Mouse (Mus musculus) retina, embryonic 14.5 days (tissue): ENCODE results near the gene Rtn4rl1.

ENCODE experiments used
- DNase-seq: peaks from one replicate; pipeline ENCODE4 v3.0.0-alpha.2; 2015; ENCODE audit warnings: low spot score

Gene Rtn4rl1

DNA sequence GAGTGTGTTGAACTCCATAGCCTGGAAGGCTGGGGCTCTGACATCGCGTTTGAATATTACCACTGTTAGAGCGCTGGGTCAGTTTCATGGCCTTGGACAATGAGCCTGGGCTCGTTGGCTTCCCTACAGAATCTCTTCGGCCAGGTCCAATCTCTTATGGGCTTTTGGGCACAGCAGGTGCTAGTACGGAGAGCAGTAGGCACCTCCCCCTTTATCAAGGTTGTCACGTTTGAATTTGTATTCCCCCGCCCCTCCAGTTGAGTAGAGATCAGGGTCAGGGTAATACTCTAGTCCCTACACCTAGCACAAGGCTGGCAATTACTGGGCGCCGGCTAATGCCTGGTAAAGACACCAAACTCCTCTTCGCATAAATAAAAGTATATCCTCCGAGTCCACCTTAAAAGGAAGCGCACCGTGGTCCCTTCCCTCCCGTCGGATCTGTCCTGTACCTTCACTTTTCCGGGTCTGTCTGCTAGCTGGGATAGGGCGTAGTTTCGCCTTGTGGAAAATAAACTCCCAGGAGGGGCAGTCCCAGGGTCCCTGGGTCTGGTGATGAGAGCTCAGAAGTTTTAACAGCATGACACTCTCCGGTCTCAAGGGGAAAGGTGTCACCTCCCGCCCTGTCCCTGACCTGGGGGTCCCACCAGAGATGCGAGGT is 3.7 kb upstream of the Rtn4rl1 start:
- DNase-seq = no peak

DNA sequence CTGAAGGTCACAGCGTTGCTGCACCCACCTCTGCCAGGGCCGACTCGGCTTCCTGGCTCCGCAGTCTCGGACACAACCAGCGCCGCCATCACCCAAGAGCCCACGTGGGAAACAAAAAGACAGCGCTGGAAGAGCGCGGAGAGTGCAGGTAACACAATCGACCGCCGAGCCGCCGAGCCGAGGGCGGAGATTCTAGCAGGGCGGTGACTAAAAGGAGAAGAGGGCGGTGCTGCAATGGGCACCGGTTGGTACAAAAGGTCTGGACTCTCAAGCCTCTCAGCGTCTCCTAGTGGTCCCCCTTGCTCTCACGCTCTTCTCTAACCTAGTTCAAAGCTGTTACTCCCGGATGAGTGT is 3.2 kb upstream of the Rtn4rl1 start:
- peak; percentile 92 for DNase-seq

- DNase-seq = no peak
These were observed 2.6 kb upstream of the Rtn4rl1 start, which contains the start of gene Dph1 for GRCm38 (mm10) chr11:75190905-75191441. TSS of gene Dph1 (minus strand) at chr11:75191241.

DNA sequence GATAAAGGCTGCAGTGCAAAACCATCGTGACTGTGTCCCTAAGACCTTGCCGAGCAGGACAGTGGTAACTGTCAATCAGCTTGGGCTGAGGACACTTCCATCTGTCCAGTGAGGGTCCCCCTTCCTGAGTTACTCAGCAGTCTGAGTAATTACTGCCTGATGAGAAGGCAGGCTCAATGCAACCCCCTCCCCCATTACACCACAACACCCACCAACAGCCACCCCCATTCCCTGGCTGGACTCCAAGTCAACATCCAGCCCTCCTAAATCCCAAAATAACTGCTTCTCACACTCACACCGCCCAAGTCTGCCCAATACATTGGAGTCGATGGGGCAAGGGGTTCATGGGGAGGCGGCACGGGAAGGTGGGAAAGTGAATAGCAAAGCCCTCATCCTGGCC is 1.7 kb upstream of the Rtn4rl1 start:
- no peak for DNase-seq

DNA sequence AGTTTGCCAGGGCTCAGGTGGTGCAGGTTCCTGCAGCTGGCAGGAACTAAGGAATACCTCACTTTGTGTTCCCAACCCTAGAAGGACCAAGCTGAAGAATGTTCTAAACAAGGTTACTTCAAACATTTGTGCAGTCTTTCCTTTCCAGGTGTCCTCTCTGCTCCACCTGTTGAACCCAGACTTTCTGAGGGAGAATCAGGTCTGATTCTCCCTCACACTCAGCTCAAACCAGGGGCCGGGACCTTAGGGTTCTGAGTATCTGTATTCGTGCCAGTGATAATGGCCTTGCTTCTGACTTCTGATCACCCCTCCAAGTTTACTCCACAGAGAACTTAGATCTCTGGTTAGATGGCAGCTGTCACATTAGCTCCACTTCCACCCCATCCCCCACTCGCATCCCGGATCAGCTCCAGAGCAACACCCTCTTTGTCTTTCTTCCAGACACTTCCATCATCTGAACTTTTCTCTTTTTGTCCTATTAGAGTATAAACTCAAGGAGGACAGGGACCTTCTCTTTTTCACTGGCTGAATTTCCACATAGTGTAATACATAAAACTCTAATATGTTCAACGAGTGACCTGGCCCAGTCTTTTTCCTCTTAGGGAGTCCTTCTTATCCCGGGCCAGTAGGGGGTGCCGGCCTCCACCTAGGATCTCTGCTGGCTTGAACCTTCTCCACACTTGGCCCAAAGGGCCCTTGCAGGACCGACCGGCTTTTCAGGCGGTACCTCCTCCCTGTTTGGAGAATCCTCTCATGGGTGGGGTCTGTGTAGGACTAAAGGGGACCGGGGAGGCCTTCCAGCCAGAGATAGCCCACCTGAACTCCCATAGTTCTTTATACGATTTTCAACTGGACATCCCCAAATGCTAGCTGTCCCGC is 1.0 kb upstream of the Rtn4rl1 start:
- DNase-seq = peak; percentile 82

GRCm38 (mm10) chr11:75194121-75194849 is 702 bp downstream of the Rtn4rl1 start:
- no peak for DNase-seq

GRCm38 (mm10) chr11:75194850-75195461 is 1.4 kb downstream of the Rtn4rl1 start:
- DNase-seq = peak; percentile 78

- DNase-seq = no peak
These were observed 2.5 kb downstream of the Rtn4rl1 start for GRCm38 (mm10) chr11:75196131-75196530.

GRCm38 (mm10) chr11:75197956-75198355 is 4.4 kb downstream of the Rtn4rl1 start:
- no peak for DNase-seq

- no peak for DNase-seq
These were observed 5.2 kb downstream of the Rtn4rl1 start for GRCm38 (mm10) chr11:75198792-75199191.

DNA sequence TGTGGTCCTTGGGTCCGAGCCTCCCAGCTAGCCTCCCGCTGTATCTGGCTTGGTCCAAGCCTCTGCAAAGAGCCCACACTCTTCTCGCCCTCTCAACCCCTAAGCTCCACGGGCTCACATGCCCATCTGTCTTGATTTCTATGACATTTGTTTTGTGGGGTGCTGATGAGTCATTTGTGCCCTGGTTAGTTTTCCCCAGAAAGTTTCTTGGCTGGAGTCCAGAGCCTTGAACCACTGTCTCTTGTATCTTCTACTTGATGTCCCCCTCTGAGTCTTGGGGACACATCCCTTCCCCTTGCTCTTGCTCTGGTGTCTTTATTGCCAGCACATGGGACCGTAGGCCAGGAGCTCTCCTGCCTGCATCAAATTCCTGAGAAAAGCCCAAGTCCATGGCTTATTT is 6.4 kb downstream of the Rtn4rl1 start:
- no peak for DNase-seq

GRCm38 (mm10) chr11:75200935-75201334 is 7.4 kb downstream of the Rtn4rl1 start:
- DNase-seq = no peak

- no peak for DNase-seq
These were observed 8.1 kb downstream of the Rtn4rl1 start for GRCm38 (mm10) chr11:75201721-75202120.

GRCm38 (mm10) chr11:75203926-75204325 is 10.3 kb downstream of the Rtn4rl1 start:
- DNase-seq = no peak

DNA sequence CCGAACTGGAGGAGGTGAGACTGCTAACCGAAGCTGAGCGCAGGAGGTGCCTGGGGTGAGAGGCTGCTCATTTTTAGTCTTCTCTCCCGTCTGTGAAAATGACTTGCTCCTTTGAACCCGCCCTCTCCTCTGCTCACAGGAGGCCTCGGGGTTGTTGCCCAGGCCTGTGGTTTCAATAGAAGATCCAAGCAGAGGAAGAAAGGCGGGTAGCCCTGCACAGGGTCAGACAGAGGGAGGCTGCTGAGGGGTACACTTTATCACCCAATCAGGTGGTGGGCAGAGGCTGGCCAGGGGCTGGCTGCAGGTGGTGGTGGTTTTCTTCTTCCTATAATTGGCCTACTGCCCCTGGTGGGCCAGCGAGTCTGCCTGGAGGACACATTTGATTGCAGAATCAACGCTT is 10.9 kb downstream of the Rtn4rl1 start:
- DNase-seq = no peak

- no peak for DNase-seq
These were observed 12.8 kb downstream of the Rtn4rl1 start for GRCm38 (mm10) chr11:75206347-75206746.

DNA sequence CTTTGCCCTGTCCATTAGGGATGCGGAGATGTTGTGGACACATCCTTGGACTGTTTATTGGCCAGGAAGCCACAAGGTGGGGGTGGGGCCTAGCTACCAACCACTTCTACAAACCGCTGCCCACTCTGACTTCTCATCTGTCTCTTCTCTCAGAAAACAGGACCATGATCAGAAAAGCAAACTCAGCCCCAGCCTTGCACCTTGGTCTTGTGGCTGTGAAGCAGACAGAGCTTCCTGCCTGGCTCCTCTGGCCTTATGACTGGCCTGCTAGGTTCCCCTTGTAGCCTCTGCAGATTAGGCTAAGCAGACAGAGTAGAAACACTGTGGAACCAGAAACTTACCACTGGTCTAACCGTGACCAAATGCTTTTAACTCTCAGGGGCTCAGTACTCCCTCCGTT is 15.8 kb downstream of the Rtn4rl1 start:
- no peak for DNase-seq

DNA sequence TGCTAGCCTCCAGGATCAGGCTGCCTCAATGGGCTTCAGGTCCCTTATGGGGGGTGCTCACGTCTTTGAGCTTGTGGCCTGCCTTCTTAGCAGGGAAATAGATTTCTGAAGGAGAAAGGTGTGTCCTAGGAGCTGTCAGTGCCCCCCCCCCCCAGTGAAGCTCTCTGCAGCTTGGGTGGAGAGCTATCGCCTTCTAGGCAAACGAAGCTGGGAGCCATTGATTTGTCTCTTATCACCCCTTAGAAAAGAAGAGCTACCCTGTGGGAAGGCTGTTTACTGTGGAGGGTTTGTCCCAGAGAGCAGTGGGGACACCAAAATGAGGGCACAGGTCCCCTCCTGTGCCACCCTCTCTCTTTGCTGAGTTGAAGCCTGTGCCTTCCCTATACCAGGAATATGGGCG is 16.5 kb downstream of the Rtn4rl1 start:
- no peak for DNase-seq

DNA sequence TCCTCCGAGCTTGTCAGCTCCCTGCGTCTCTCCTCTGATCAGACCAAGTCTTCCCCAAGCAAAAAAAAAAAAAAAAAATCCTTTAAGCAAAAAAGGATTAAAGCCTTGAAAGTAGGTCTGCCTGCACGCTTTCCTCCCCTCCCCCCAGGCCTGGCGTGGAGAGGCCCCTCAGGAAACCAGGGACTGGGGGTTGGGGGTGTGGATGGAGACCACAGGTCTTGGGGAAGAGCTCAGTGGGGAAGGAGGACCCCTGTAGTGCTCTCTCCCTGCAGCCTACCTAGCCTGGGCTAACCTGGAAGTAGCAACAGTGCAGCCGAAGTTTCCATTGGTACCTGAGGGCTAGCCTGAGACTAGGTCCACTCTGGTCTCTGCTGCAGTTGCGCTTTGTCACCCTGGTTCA is 17.2 kb downstream of the Rtn4rl1 start:
- peak; percentile 37 for DNase-seq

GRCm38 (mm10) chr11:75212031-75212667 is 18.6 kb downstream of the Rtn4rl1 start:
- DNase-seq = no peak

DNA sequence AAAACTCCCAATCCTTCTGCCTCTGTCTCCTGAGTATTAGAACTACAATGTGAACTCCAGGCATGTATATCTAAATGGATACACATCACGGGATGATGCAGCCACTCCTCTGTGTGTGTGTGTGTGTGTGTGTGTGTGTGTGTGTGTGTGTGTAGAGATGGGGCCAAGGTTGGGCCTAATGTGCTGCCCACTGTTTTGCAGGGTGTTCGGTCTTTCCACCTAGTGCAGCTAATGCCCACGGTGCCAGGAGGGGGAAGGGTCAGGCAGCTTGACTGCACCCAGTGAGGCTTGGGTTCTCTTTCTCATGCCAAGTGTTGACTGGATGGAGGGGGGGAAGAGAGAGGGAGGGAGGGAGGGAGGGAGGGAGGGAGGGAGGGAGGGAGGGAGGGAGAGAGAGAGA is 19.3 kb downstream of the Rtn4rl1 start:
- DNase-seq = no peak
